Mouse (Mus musculus): ENCODE measurements around the gene Fbxo34. TPM values are rescaled to one million over a fixed set of nuclear protein-coding genes. Genes with fewer than 3 reads are reported as not detected.
A peak's percentile ranks its signal among the peaks of the same experiment; 100 is the strongest.

Fbxo34 gene
- total and polyA plus RNA-seq, 3 experiments, result 14.8 to 29.5 TPM; not detected in 1

GRCm38 (mm10) chr14:47473891-47474290, 23.7 kb downstream of the Fbxo34 start:
- Histone ChIP-seq H3K9me3 (replicated peaks; ENCODE audit: insufficient read depth, low read length) (no peaks in the 10 kb centered on the region), H3K27me3 (ENCODE audit: control insufficient read depth in 1 of 2, insufficient read depth in 2 of 2, low read length in 2 of 2) (peaks cover 0 to 1% of the 10 kb centered on the region in 2 experiments; a peak in 1 of 4 replicates), H3K36me3 (ENCODE audit: control insufficient read depth in 1 of 2, insufficient read depth in 2 of 2, low read length in 2 of 2) (peaks cover 0 to 7% of the 10 kb centered on the region in 2 experiments; a peak in 2 of 4 replicates), H3K27ac (ENCODE audit: control insufficient read depth, low read depth, low read length) (no peak overlapping the region), H3K79me2 (ENCODE audit: control insufficient read depth, insufficient read depth, low read length, poor library complexity) (peaks cover 18% of the 10 kb centered on the region), H3K4me1 (ENCODE audit: control insufficient read depth in 1 of 2, insufficient read depth in 2 of 2, low read length in 2 of 2) (peaks cover 3 to 13% of the 10 kb centered on the region in 2 experiments; a peak in 3 of 4 replicates), H3K4me3 (ENCODE audit: control insufficient read depth in 1 of 2, insufficient read depth in 1 of 2, low read depth in 2 of 2, low read length in 2 of 2) (peak overlapping the region in 1 of 2 experiments; percentile 59; a peak in 2 of 4 replicates), H3K9ac (ENCODE audit: control insufficient read depth, low read depth, low read length, poor library complexity, severe bottlenecking) (peak overlapping the region; percentile 83)
- DNase-seq (ENCODE audit: low read depth, low spot score), result no peak
- no peak for TF ChIP-seq MAX (IDR thresholded peaks at IDR 0.05; ENCODE audit: low read length)
- TF ChIP-seq JUND (IDR thresholded peaks at IDR 0.05; ENCODE audit: low read depth, low read length), result no peak
- no peak for TF ChIP-seq SIN3A (IDR thresholded peaks at IDR 0.05; ENCODE audit: low read length)
- TF ChIP-seq TCF12 (IDR thresholded peaks at IDR 0.05; ENCODE audit: low read depth, low read length), result no peak
- no peak for TF ChIP-seq SMC3 (IDR thresholded peaks at IDR 0.05; ENCODE audit: low read depth, low read length)
- no peak for TF ChIP-seq KAT2A (conservative IDR thresholded peaks at IDR 0.05; ENCODE audit: low read depth, low read length)
- no peak for TF ChIP-seq TBP (IDR thresholded peaks at IDR 0.05; ENCODE audit: low read depth, low read length)
- no peak for TF ChIP-seq USF1 (IDR thresholded peaks at IDR 0.05; ENCODE audit: low read depth, low read length)
- no peak for TF ChIP-seq POLR2AphosphoS5 (IDR thresholded peaks at IDR 0.05; ENCODE audit: borderline replicate concordance, low read depth, low read length)
- no peak for TF ChIP-seq HCFC1 (IDR thresholded peaks at IDR 0.05; ENCODE audit: low read depth, low read length)
- no peak for TF ChIP-seq NELFE (IDR thresholded peaks at IDR 0.05; ENCODE audit: low read depth, low read length)
- TF ChIP-seq ZC3H11A (IDR thresholded peaks at IDR 0.05; ENCODE audit: low read depth, low read length), result no peak
- no peak for TF ChIP-seq RAD21 (IDR thresholded peaks at IDR 0.05; ENCODE audit: low read depth, low read length)
- TF ChIP-seq NRF1 (IDR thresholded peaks at IDR 0.05; ENCODE audit: insufficient read depth, low read depth, low read length, poor library complexity, severe bottlenecking), result no peak
- TF ChIP-seq E2F4 (IDR thresholded peaks at IDR 0.05; ENCODE audit: borderline replicate concordance, low read depth, low read length), result no peak
- TF ChIP-seq USF2 (IDR thresholded peaks at IDR 0.05; ENCODE audit: borderline replicate concordance in 1 of 2, insufficient read depth in 1 of 2, low read depth in 1 of 2, low read length in 2 of 2), result no peak

GRCm38 (mm10) chr14:47474571-47475254, 24.5 kb downstream of the Fbxo34 start:
- Histone ChIP-seq H3K36me3 (ENCODE audit: control insufficient read depth in 1 of 2, insufficient read depth in 2 of 2, low read length in 2 of 2) (peaks cover 0 to 7% of the 10 kb centered on the region in 2 experiments; a peak in 2 of 4 replicates), H3K79me2 (ENCODE audit: control insufficient read depth, insufficient read depth, low read length, poor library complexity) (peaks cover 24% of the 10 kb centered on the region), H3K4me3 (ENCODE audit: control insufficient read depth in 1 of 2, insufficient read depth in 1 of 2, low read depth in 2 of 2, low read length in 2 of 2) (no peak overlapping the region), H3K27ac (ENCODE audit: control insufficient read depth, low read depth, low read length) (no peak overlapping the region), H3K27me3 (ENCODE audit: control insufficient read depth in 1 of 2, insufficient read depth in 2 of 2, low read length in 2 of 2) (no peaks in the 10 kb centered on the region), H3K4me1 (ENCODE audit: control insufficient read depth in 1 of 2, insufficient read depth in 2 of 2, low read length in 2 of 2) (peaks cover 3 to 13% of the 10 kb centered on the region in 2 experiments; a peak in 3 of 4 replicates), H3K9ac (ENCODE audit: control insufficient read depth, low read depth, low read length, poor library complexity, severe bottlenecking) (no peak overlapping the region), H3K9me3 (replicated peaks; ENCODE audit: insufficient read depth, low read length) (no peaks in the 10 kb centered on the region)
- DNase-seq (ENCODE audit: low read depth, low spot score), result no peak
- TF ChIP-seq TAL1 (IDR thresholded peaks at IDR 0.05; ENCODE audit: low read length) (peak; percentile 11; the same call in 1 of the 2 replicates), SMC3 (IDR thresholded peaks at IDR 0.05; ENCODE audit: low read depth, low read length) (no peak)

All from MEL (cell line).